Mouse (Mus musculus): ENCODE measurements at regions not wholly inside any gene's neighbourhood (a gene's known extent, or its start where the extent isn't known, plus 50 kb on each side); places are given as distances from the start of the nearest gene placed in this dataset.

DNA sequence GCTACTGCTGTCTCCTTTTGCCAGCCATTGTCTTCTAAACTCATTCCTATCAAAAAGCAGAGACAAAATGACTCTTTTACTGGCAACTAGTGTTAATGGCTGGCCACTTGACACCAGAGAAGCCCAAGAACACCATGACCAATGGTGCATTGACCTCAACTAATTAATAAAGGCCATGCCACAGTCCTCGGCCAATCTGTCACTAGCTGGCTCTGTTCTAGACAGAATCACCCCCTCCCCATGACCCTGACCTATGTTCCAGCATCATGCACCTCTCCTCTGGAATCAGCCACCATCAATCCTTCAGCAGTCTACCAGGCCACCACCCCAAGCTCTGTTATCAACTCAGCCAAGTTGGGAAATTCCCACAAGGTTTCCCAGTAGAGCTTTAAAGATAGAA is 90.1 kb upstream of the Gm26657 start:
- H3K27ac ChIP-seq (ENCODE audit: insufficient read depth, low read length): no peak overlapping the region
- TF ChIP-seq CTCF (IDR thresholded peaks at IDR 0.05; ENCODE audit: extremely low read depth, insufficient read depth, low read length) (no peak), POLR2A (IDR thresholded peaks at IDR 0.05; ENCODE audit: extremely low read depth, insufficient read depth, low read length) (no peak)
- H3K4me1 ChIP-seq (ENCODE audit: control insufficient read depth, insufficient read depth, low read length): peaks cover 2% of the 10 kb centered on the region; the same call in 1 of the 2 replicates
- no peak overlapping the region for H3K4me3 ChIP-seq (ENCODE audit: insufficient read depth, low read length)

DNA sequence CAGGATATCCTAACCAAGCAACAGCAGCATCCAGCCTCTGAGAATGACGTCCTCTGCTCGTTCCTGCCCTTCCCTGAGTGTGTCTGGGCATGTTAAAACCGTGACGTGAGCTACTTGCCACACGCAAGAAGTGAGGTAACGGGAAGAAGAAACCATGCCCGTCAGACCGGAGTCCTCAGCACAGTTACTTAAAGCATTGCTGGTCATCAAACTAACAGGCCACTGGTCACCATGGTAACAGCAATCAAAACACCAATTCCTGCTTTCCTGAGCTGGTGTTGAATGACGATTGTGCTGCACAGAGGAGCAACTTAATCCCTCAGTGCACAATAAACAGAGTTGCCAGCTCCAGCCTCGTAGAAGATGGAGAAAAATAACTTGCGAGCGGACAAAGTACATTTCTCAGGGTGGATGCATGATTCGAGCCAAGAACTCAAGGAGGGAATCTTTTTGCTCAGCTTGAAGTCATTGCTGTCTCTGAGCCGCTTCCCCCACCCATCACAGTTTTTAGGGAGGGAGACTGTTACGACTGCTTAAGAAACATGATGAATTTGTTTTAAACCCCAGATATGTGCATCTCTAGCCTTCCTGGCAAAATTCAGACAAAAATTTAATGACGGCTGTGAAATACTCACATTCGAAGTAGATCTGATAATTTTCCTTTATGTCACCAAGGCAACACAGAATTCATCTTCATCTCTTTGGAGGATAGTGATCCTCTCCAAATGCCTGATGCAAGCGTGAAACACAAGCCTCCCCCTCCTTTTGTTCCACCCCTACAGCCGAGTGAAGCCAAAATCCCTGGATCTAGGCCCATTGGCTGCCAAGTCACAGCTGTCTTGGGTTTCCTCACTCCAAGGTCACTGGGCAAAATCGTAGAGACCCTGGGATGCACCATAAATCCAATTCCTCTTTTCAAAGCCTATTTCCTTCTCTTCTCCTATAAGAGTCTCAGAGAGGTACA is 95.6 kb upstream of the Gm26657 start:
- TF ChIP-seq CTCF (IDR thresholded peaks at IDR 0.05; ENCODE audit: extremely low read depth, insufficient read depth, low read length) (no peak), POLR2A (IDR thresholded peaks at IDR 0.05; ENCODE audit: extremely low read depth, insufficient read depth, low read length) (no peak)
- H3K4me1 ChIP-seq (ENCODE audit: control insufficient read depth, insufficient read depth, low read length): peaks cover 4% of the 10 kb centered on the region
- no peak overlapping the region for H3K4me3 ChIP-seq (ENCODE audit: insufficient read depth, low read length)
- H3K27ac ChIP-seq (ENCODE audit: insufficient read depth, low read length): no peak overlapping the region

DNA sequence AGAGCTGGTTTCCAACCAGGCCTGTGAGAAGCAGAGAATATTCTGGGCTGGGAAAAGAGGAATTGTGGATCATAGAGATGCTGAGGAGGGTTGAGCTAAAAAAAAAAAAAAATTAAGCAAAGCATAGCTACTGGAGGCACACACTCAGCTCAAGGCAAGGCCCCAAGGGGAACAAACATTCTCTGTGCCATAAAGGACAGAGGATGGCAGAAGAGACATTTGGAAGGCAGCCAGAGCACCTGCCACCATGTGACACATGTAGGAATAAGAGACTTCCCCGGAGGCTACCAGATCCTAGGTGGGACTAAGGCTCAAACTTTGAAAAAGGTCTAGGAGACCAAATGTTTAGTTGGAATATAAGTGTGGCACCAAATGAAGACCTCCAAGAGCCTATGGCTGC is 96.4 kb upstream of the Gm26657 start:
- H3K4me1 ChIP-seq (ENCODE audit: control insufficient read depth, insufficient read depth, low read length): peaks cover 4% of the 10 kb centered on the region
- H3K4me3 ChIP-seq (ENCODE audit: insufficient read depth, low read length): no peak overlapping the region
- TF ChIP-seq POLR2A (IDR thresholded peaks at IDR 0.05; ENCODE audit: extremely low read depth, insufficient read depth, low read length) (no peak), CTCF (IDR thresholded peaks at IDR 0.05; ENCODE audit: extremely low read depth, insufficient read depth, low read length) (no peak)
- H3K27ac ChIP-seq (ENCODE audit: insufficient read depth, low read length): no peak overlapping the region

DNA sequence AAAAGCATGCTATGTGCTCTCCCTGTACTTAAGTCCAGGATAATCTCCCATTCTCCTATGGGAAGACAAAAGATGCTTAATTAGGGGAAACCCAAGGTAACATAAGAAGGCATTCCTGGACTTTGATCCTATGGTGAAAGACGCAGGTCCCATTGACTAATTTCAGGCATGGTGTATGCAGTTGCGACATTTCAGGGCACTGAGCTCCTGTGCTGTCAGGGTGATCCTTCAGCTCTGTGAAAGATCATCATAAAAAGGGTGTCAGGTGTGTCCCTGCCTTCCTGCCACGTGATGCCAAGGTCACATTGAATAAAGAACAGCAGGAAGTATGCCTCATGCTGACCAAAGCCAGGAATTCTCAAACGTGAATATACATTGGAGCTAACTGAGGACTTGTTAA is 100.2 kb upstream of the Gm26657 start:
- peaks cover 4% of the 10 kb centered on the region for H3K4me1 ChIP-seq (ENCODE audit: control insufficient read depth, insufficient read depth, low read length)
- TF ChIP-seq CTCF (IDR thresholded peaks at IDR 0.05; ENCODE audit: extremely low read depth, insufficient read depth, low read length) (no peak), POLR2A (IDR thresholded peaks at IDR 0.05; ENCODE audit: extremely low read depth, insufficient read depth, low read length) (no peak)

DNA sequence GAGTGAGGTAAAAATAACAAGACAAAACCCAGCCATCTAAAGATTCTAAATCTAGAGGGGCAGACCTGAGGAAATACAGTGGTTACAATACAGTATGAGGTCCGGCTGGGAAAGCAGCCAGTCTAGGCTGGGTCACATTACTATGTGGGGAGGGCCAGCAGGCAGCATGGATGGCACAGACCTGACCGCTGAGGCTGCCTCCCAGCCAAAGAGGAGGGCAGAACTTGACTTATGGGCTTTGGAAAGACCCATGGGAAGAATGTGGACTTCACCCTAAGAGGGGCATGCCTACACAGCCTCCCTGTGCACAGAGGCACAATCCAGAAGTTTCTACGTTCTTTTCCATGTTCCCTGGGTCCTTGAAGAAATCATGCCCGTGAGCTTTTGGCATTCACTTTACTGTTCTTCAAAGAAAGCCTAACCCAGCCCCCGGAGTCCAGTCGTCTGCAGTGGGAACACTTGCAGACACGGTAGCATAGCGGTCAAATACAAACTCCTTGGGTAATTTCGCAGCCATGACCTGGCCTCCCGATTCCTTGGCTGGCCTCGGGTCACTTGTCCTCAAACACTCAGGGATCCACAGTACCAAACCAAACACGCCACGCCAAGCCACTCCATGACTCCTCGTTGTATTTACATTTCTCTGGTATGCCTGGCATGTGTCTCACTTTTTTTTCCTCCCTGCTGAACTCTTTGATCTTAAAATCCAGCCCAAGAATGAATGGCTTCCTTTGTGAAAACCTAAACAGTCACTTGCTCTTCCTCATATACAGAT is 101.0 kb upstream of the Gm26657 start:
- H3K27ac ChIP-seq (ENCODE audit: insufficient read depth, low read length): no peak overlapping the region
- H3K4me3 ChIP-seq (ENCODE audit: insufficient read depth, low read length): no peak overlapping the region
- H3K4me1 ChIP-seq (ENCODE audit: control insufficient read depth, insufficient read depth, low read length): peaks cover 1% of the 10 kb centered on the region
- TF ChIP-seq POLR2A (IDR thresholded peaks at IDR 0.05; ENCODE audit: extremely low read depth, insufficient read depth, low read length) (no peak), CTCF (IDR thresholded peaks at IDR 0.05; ENCODE audit: extremely low read depth, insufficient read depth, low read length) (no peak)

More for the DNA sequence above, 100.2 kb upstream of the Gm26657 start:
- H3K27ac ChIP-seq (ENCODE audit: insufficient read depth, low read length): no peak overlapping the region
- no peak overlapping the region for H3K4me3 ChIP-seq (ENCODE audit: insufficient read depth, low read length)

DNA sequence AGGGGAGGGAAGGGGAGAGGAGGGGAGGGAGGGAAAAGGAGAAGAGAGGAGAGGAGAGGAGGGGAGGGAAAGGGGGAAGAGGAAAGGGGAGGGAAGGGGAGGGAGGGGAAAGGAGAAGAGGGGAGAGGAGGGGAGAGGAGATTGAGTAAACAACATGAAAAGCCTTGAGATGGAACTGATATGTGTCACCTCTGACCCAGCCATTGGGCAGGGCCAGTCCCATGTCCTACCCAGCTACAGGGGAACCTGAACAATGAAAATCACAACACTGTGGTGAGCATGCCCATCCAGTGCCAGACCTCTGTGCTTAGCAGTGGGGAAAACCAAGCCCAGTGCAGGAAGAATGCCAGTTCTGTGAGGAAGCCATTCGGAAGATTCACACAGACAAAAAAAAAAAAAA is 103.6 kb upstream of the Gm26657 start:
- TF ChIP-seq CTCF (IDR thresholded peaks at IDR 0.05; ENCODE audit: extremely low read depth, insufficient read depth, low read length) (no peak), POLR2A (IDR thresholded peaks at IDR 0.05; ENCODE audit: extremely low read depth, insufficient read depth, low read length) (no peak)
- H3K4me1 ChIP-seq (ENCODE audit: control insufficient read depth, insufficient read depth, low read length): no peaks in the 10 kb centered on the region
- H3K27ac ChIP-seq (ENCODE audit: insufficient read depth, low read length): no peak overlapping the region
- no peak overlapping the region for H3K4me3 ChIP-seq (ENCODE audit: insufficient read depth, low read length)

DNA sequence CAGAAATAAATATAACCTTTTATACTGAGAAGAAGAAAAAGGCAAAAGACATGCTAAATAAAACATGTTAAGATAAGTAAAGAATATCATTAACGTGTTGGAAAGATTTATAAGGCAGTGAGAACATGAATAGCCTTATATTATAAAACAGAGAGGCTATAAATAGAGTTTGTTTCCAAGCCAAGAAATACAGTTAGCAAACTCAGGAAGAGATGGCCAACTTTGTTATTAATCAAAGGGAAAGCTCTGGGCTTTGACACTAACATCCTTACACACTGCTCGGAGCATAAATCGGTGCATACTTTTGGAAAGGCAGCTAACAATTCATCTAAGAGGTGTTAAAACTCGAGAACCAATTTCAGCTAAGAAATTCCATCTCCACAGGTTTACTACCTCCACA is 106.3 kb upstream of the Gm26657 start:
- no peak overlapping the region for H3K27ac ChIP-seq (ENCODE audit: insufficient read depth, low read length)
- H3K4me1 ChIP-seq (ENCODE audit: control insufficient read depth, insufficient read depth, low read length): peaks cover 4% of the 10 kb centered on the region
- no peak for TF ChIP-seq POLR2A (IDR thresholded peaks at IDR 0.05; ENCODE audit: extremely low read depth, insufficient read depth, low read length)
- no peak for TF ChIP-seq CTCF (IDR thresholded peaks at IDR 0.05; ENCODE audit: extremely low read depth, insufficient read depth, low read length)
- no peak overlapping the region for H3K4me3 ChIP-seq (ENCODE audit: insufficient read depth, low read length)

DNA sequence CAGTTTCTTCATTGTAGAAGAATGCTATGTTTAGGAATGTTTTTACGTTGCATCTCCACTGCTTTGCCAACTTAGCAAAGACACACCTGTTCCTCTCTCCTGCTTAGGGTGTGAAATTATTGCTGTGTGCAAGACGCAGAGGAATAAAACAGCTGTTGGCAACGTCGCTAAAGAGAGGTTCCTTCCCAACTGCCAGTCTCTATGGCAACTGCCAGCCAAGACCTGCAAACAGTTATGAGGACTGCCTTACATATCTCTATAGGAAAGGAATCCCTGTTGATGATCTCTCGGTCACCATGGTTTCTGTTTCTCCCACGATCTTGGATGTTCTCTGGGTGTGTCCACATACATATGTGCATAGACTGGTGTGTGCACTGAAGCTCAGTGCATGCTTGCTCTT is 109.6 kb upstream of the Gm26657 start:
- Histone ChIP-seq H3K4me3 (ENCODE audit: insufficient read depth, low read length) (no peak overlapping the region), H3K4me1 (ENCODE audit: control insufficient read depth, insufficient read depth, low read length) (peaks cover 5% of the 10 kb centered on the region), H3K27ac (ENCODE audit: insufficient read depth, low read length) (no peak overlapping the region)
- TF ChIP-seq CTCF (IDR thresholded peaks at IDR 0.05; ENCODE audit: extremely low read depth, insufficient read depth, low read length) (no peak), POLR2A (IDR thresholded peaks at IDR 0.05; ENCODE audit: extremely low read depth, insufficient read depth, low read length) (no peak)

DNA sequence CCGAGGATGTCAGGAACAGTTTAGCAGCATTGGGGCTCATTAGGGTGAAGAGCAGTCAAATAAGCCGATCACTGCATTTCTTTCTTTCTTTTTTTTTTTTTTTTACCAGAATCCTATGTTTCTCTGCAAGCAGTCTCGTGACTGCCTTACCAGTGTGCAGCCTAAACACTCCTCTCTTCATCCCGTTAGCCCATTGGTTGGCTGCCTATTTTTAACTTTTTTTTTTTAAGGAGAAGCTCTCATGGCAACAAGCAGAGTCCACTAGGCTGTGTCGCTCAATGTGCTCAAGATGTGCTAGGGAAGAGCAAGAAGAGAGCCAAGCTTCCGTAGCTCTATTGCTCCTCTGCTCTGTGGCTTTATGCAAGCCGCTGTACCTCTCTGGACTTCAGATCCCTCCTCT is 112.7 kb upstream of the Gm26657 start:
- Histone ChIP-seq H3K4me3 (ENCODE audit: insufficient read depth, low read length) (no peak overlapping the region), H3K4me1 (ENCODE audit: control insufficient read depth, insufficient read depth, low read length) (peaks cover 5% of the 10 kb centered on the region), H3K27ac (ENCODE audit: insufficient read depth, low read length) (no peak overlapping the region)
- TF ChIP-seq CTCF (IDR thresholded peaks at IDR 0.05; ENCODE audit: extremely low read depth, insufficient read depth, low read length): no peak
- TF ChIP-seq POLR2A (IDR thresholded peaks at IDR 0.05; ENCODE audit: extremely low read depth, insufficient read depth, low read length): no peak
